Mouse (Mus musculus): ENCODE data around the gene Vgf. TPM values are rescaled to one million over a fixed set of nuclear protein-coding genes. Genes with fewer than 3 reads are reported as not detected.

Vgf gene
- 0.48 and 0.99 TPM in 2 replicates for polyA plus RNA-seq (2012; rRNA removed)

DNA sequence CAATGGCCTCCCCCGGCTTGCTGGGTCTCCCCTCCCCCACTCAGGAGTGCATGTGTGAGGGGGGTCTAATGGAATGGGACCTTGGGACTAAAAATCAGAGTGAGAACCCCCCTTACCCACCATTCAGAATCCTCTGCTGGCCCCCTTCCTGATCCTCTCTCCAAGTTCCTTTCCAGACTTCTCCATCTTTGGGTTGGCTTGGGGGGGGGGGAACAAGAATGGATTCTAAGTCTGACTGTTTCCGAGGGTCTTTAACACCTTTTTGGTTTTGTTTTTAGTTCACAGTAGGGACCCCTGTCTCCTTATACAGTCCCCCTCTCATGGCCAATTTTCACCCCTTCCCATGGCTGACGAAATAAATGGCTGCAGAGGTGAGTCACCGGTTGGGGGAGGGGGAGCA is at the start of gene Vgf:
Vgf (plus strand) TSS at position 301 of the 400 bp plus-strand sequence.
- WGBS = 22% methylated on average over 4 of the region's 4 CpGs
- H3K4me3 ChIP-seq (ENCODE audit: low read depth, low read length) = no peak within 1 kb of the TSS

DNA sequence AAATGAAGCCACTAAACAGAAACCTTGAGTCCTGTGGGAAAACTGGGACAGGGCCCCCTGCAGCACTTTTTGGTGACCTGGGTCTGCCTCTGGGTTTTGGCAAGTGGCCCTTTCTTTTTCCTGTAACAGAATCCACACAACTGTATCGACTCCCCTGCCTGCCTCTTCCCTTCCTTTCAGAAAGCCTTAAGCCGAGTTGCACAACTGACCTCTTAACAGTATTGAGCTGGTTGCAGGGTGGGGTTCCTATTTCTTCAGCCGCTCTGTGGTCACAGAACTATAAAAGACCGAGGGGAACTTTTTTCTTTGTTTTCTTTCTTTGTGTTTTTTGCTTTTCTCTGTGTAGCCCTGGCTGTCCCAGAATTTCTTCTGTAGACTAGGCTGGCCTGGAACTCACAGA is 48.4 kb upstream of the Vgf start:
- Histone ChIP-seq H3K27me3 (ENCODE audit: control insufficient read depth, insufficient read depth, low read length) (no peaks in the 10 kb centered on the region), H3K4me3 (ENCODE audit: low read depth, low read length) (no peak overlapping the region), H3K36me3 (ENCODE audit: control insufficient read depth, insufficient read depth, low read length) (peaks cover 39% of the 10 kb centered on the region), H3K27ac (ENCODE audit: insufficient read depth, low read depth, low read length) (no peak overlapping the region), H3K4me1 (ENCODE audit: control insufficient read depth, insufficient read depth, insufficient read length, low read length) (peaks cover 3% of the 10 kb centered on the region; the same call in 1 of the 2 replicates)
- no peak for TF ChIP-seq POLR2A (IDR thresholded peaks at IDR 0.05; ENCODE audit: low read depth, low read length)
- TF ChIP-seq CTCF (IDR thresholded peaks at IDR 0.05; ENCODE audit: extremely low read depth, insufficient read length, insufficient replicate concordance, low read depth, low read length) = no peak
- 41% methylated on average over 4 of the region's 4 CpGs for WGBS

More for the DNA sequence above, at the start of gene Vgf:
- Histone ChIP-seq H3K4me1 (ENCODE audit: control insufficient read depth, insufficient read depth, insufficient read length, low read length) (peaks cover 11% of the 10 kb centered on the region), H3K27me3 (ENCODE audit: control insufficient read depth, insufficient read depth, low read length) (peaks cover 48% of the 10 kb centered on the region), H3K27ac (ENCODE audit: insufficient read depth, low read depth, low read length) (no peak within 1 kb of the TSS), H3K36me3 (ENCODE audit: control insufficient read depth, insufficient read depth, low read length) (no peaks in the 10 kb centered on the region)
- TF ChIP-seq CTCF (IDR thresholded peaks at IDR 0.05; ENCODE audit: extremely low read depth, insufficient read length, insufficient replicate concordance, low read depth, low read length) (no peak), POLR2A (IDR thresholded peaks at IDR 0.05; ENCODE audit: low read depth, low read length) (no peak)

DNA sequence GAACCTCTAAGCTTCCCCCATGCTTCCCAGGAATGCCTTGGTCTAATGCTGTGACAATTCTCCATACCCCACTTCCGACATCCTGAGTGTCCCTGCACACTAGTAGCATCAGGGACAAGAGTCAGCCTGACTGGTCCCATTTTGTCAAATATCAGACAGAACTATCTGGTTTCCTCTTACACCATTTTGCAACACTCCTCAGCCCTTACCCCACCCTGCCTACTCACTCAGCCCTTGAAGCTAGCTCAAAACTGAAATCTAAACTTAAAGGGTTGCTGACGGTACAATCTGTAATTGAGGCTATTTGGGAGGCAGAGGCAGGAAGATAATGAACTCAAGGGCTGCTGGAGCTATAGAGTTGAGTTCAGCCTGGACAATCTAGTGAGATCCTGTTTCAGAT is 46.4 kb upstream of the Vgf start:
- 82% methylated on average over 2 of the region's 2 CpGs for WGBS
- H3K27me3 ChIP-seq (ENCODE audit: control insufficient read depth, insufficient read depth, low read length) = no peaks in the 10 kb centered on the region

DNA sequence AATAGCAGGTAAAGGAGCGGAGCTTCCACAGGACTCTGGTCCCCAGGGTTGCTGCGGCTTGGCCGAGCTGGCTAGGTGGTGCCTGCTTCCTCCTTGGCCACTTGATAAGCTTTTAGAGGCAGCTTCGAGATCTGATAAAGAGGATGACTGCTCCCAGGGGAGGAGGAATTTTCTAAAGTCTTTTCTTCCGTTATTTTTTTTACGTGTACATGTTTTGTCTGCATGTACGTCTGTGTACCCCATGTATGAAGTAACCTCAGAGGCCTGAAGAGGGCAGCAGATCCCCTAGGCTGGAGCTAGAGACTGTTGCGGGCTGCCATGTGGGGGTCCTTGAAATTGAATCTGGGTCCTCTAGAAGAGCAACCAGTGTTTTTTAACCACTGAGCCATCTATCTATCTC is 45.2 kb upstream of the Vgf start:
- Histone ChIP-seq H3K27me3 (ENCODE audit: control insufficient read depth, insufficient read depth, low read length) (no peaks in the 10 kb centered on the region), H3K36me3 (ENCODE audit: control insufficient read depth, insufficient read depth, low read length) (peaks cover 14% of the 10 kb centered on the region), H3K4me1 (ENCODE audit: control insufficient read depth, insufficient read depth, insufficient read length, low read length) (peaks cover 6% of the 10 kb centered on the region), H3K27ac (ENCODE audit: insufficient read depth, low read depth, low read length) (no peak overlapping the region), H3K4me3 (ENCODE audit: low read depth, low read length) (no peak overlapping the region)
- TF ChIP-seq POLR2A (IDR thresholded peaks at IDR 0.05; ENCODE audit: low read depth, low read length) (no peak), CTCF (IDR thresholded peaks at IDR 0.05; ENCODE audit: extremely low read depth, insufficient read length, insufficient replicate concordance, low read depth, low read length) (peak; percentile 19; the same call in 1 of the 2 replicates)
- WGBS = 87% methylated on average over 8 of the region's 8 CpGs

More for the DNA sequence above, 46.4 kb upstream of the Vgf start:
- Histone ChIP-seq H3K27ac (ENCODE audit: insufficient read depth, low read depth, low read length) (no peak overlapping the region), H3K4me3 (ENCODE audit: low read depth, low read length) (no peak overlapping the region), H3K36me3 (ENCODE audit: control insufficient read depth, insufficient read depth, low read length) (peaks cover 24% of the 10 kb centered on the region), H3K4me1 (ENCODE audit: control insufficient read depth, insufficient read depth, insufficient read length, low read length) (peaks cover 6% of the 10 kb centered on the region; the same call in 1 of the 2 replicates)
- TF ChIP-seq POLR2A (IDR thresholded peaks at IDR 0.05; ENCODE audit: low read depth, low read length) (no peak), CTCF (IDR thresholded peaks at IDR 0.05; ENCODE audit: extremely low read depth, insufficient read length, insufficient replicate concordance, low read depth, low read length) (no peak)

DNA sequence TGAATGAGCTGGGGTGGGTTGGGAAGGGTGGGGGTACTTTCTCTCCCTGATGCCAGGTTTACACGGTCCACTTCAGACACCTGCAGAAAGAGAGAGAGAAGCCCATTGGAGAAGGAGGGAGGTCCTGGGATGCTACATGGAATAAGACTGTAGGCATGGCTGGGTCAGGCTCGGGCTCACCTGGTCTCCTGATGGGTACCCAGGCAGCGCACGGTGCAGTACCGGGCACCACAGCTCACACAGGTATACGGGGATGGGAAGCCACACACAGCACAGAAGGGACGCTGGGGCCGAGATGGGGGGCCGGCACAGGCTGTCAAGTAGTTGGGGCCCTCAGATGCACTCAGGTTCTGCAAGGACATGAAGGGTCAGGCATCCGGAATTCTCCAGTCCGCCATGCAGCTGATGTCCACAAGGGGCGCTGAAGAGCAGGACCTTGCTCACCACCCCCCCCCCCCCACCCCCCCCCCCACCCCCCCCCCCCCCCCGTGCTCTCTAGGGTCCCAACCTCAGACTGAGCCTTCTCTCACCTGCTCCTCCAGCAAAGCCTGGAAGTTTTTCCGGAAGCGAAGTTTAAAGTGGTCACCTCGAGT is 43.8 kb upstream of the Vgf start:
- peak; percentile 42; the same call in 1 of the 2 replicates for TF ChIP-seq CTCF (IDR thresholded peaks at IDR 0.05; ENCODE audit: extremely low read depth, insufficient read length, insufficient replicate concordance, low read depth, low read length)
- TF ChIP-seq POLR2A (IDR thresholded peaks at IDR 0.05; ENCODE audit: low read depth, low read length) = no peak
- no peak overlapping the region for H3K27ac ChIP-seq (ENCODE audit: insufficient read depth, low read depth, low read length)
- peaks cover 9% of the 10 kb centered on the region for H3K4me1 ChIP-seq (ENCODE audit: control insufficient read depth, insufficient read depth, insufficient read length, low read length)
- no peak overlapping the region for H3K4me3 ChIP-seq (ENCODE audit: low read depth, low read length)
- peaks cover 14% of the 10 kb centered on the region for H3K36me3 ChIP-seq (ENCODE audit: control insufficient read depth, insufficient read depth, low read length)
- H3K27me3 ChIP-seq (ENCODE audit: control insufficient read depth, insufficient read depth, low read length) = no peaks in the 10 kb centered on the region
- WGBS = 49% methylated on average over 16 of the region's 16 CpGs

GRCm38 (mm10) chr5:136984828-136985227 is 41.4 kb upstream of the Vgf start:
- Histone ChIP-seq H3K36me3 (ENCODE audit: control insufficient read depth, insufficient read depth, low read length) (peaks cover 16% of the 10 kb centered on the region), H3K4me1 (ENCODE audit: control insufficient read depth, insufficient read depth, insufficient read length, low read length) (peaks cover 11% of the 10 kb centered on the region), H3K27me3 (ENCODE audit: control insufficient read depth, insufficient read depth, low read length) (no peaks in the 10 kb centered on the region), H3K27ac (ENCODE audit: insufficient read depth, low read depth, low read length) (no peak overlapping the region), H3K4me3 (ENCODE audit: low read depth, low read length) (no peak overlapping the region)
- 71% methylated on average over 14 of the region's 14 CpGs for WGBS
- TF ChIP-seq POLR2A (IDR thresholded peaks at IDR 0.05; ENCODE audit: low read depth, low read length) = no peak
- no peak for TF ChIP-seq CTCF (IDR thresholded peaks at IDR 0.05; ENCODE audit: extremely low read depth, insufficient read length, insufficient replicate concordance, low read depth, low read length)

- H3K27ac ChIP-seq (ENCODE audit: insufficient read depth, low read depth, low read length) = peak within 1 kb of the TSS; percentile 75
- peaks cover 19% of the 10 kb centered on the region for H3K36me3 ChIP-seq (ENCODE audit: control insufficient read depth, insufficient read depth, low read length)
- no peaks in the 10 kb centered on the region for H3K27me3 ChIP-seq (ENCODE audit: control insufficient read depth, insufficient read depth, low read length)
- TF ChIP-seq CTCF (IDR thresholded peaks at IDR 0.05; ENCODE audit: extremely low read depth, insufficient read length, insufficient replicate concordance, low read depth, low read length) (no peak), POLR2A (IDR thresholded peaks at IDR 0.05; ENCODE audit: low read depth, low read length) (no peak)
- peak within 1 kb of the TSS; percentile 96 for H3K4me3 ChIP-seq (ENCODE audit: low read depth, low read length)
- WGBS = under 1% methylated on average over 26 of the region's 26 CpGs
- peaks cover 11% of the 10 kb centered on the region for H3K4me1 ChIP-seq (ENCODE audit: control insufficient read depth, insufficient read depth, insufficient read length, low read length)
Observed at GRCm38 (mm10) chr5:136986695-136987137, 39.5 kb upstream of the Vgf start, which contains the start of gene Plod3. Plod3 (plus strand) TSS chr5:136987019.

Measured in small intestine, adult 2 months (tissue).